Mouse (Mus musculus): ENCODE data around the gene Rnf39. TPM values are rescaled to one million over a fixed set of nuclear protein-coding genes. Genes with fewer than 3 reads are reported as not detected.

Gene Rnf39
- polyA plus RNA-seq (2014; fragmentation: Nextera tagmentation; extraction: Ambion mirVana) = 0.87 and 1.2 TPM in 2 replicates

DNA sequence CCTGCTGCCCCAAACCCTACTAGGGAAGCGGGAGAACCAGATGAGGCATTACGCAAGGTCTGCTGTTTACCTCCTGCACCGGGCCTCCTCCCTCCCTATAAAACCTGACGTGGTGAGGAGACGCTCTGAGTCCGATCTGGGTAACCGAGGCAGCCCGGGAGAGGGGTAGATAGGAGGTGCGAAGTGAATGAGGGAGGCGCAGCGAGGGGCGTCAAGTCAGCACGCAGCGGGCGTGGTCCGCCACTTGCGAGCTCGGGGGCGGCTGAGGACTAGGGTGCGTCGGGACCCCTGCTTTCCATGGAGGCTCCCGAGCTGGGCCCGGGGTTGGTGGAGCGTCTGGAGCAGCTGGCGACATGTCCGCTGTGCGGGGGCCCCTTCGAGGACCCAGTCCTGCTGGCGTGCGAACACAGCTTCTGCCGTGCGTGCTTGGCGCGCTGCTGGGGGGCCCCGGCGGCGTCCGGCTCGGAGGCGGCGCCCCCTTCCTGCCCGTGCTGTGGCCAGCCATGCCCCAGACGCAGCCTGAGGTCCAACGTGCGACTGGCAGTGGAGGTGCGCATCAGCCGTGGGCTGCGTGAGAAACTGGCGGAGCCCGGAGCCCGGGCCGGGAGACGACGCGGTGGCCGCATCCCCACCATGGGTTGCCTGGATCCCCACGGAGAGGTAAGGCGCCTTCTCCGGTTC lies at the start of gene Rnf39:
TSS of gene Rnf39 (plus strand) at position 128 of the 681 bp plus-strand sequence.
- Histone ChIP-seq H3K27me3 (ENCODE audit: control insufficient read depth, insufficient read depth, low read length) (peaks cover 26% of the 10 kb centered on the region), H3K4me3 (ENCODE audit: low read depth, low read length) (peak within 1 kb of the TSS; percentile 41), H3K27ac (ENCODE audit: low read length) (no peak within 1 kb of the TSS), H3K9me3 (ENCODE audit: control insufficient read depth, low read depth, low read length) (no peaks in the 10 kb centered on the region), H3K9ac (replicated peaks; ENCODE audit: low read depth, low read length) (no peak within 1 kb of the TSS; the same call in 1 of the 2 replicates), H3K4me2 (replicated peaks; ENCODE audit: low read depth, low read length) (peak within 1 kb of the TSS; percentile 76), H3K36me3 (ENCODE audit: control insufficient read depth, insufficient read depth, low read length) (no peaks in the 10 kb centered on the region), H3K4me1 (ENCODE audit: control insufficient read depth, insufficient read depth, low read length) (0 out of 2 replicates have a peak, but pooled peaks cover 4% of the 10 kb centered on the region)
- WGBS = 1% methylated on average over 57 of the region's 59 CpGs
- no peak for ATAC-seq (ENCODE audit: insufficient number of reproducible peaks, insufficient read depth, low FRiP score, low read depth)

DNA sequence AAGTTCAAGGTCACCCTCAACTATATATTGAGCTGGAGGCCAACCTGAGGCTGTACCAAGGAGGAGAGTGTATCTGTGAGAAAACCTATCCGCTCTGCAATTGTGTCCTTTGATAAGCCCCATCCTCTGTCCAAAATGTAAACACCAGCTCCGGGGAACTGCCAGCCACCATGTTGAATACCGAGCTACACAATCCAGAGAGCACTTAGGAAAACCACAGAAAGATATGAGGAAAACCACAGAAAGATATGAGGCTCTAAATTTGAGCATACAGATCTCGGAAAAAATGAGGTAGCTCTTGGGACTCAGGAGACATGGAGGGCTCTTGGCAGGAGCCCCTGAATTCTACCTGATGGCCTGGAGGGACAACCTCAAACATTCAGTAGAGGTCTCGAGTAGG lies 49.3 kb upstream of the Rnf39 start:
- Histone ChIP-seq H3K27me3 (ENCODE audit: control insufficient read depth, insufficient read depth, low read length) (no peaks in the 10 kb centered on the region), H3K4me3 (ENCODE audit: low read depth, low read length) (no peak overlapping the region), H3K27ac (ENCODE audit: low read length) (no peak overlapping the region), H3K4me2 (replicated peaks; ENCODE audit: low read depth, low read length) (no peak overlapping the region), H3K4me1 (ENCODE audit: control insufficient read depth, insufficient read depth, low read length) (no peaks in the 10 kb centered on the region), H3K9ac (replicated peaks; ENCODE audit: low read depth, low read length) (no peak overlapping the region), H3K9me3 (ENCODE audit: control insufficient read depth, low read depth, low read length) (no peaks in the 10 kb centered on the region), H3K36me3 (ENCODE audit: control insufficient read depth, insufficient read depth, low read length) (no peaks in the 10 kb centered on the region)
- no peak for ATAC-seq (ENCODE audit: insufficient number of reproducible peaks, insufficient read depth, low FRiP score, low read depth)
- WGBS = 55% methylated on average over 5 of the region's 5 CpGs

DNA sequence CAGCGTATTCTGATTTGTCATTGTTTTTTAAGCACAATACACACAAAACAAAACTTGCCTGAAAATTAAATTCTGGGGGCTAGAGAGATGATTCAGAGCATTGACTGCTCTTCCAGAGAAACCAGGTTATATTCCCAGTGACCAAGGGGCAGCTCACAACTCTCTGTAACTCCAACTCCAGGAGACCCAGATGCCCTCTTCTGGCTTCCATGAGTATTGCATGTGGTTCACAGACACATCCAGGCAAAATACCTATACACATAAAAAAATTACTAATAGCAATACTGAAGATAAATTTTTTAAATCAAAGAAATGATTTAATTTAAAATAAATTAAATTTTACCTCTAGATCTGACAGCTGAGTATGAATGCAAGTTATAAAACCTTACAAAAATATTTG lies 46.1 kb upstream of the Rnf39 start:
- Histone ChIP-seq H3K36me3 (ENCODE audit: control insufficient read depth, insufficient read depth, low read length) (no peaks in the 10 kb centered on the region), H3K27ac (ENCODE audit: low read length) (no peak overlapping the region), H3K27me3 (ENCODE audit: control insufficient read depth, insufficient read depth, low read length) (no peaks in the 10 kb centered on the region), H3K4me1 (ENCODE audit: control insufficient read depth, insufficient read depth, low read length) (no peaks in the 10 kb centered on the region), H3K4me2 (replicated peaks; ENCODE audit: low read depth, low read length) (no peak overlapping the region), H3K4me3 (ENCODE audit: low read depth, low read length) (no peak overlapping the region), H3K9ac (replicated peaks; ENCODE audit: low read depth, low read length) (no peak overlapping the region), H3K9me3 (ENCODE audit: control insufficient read depth, low read depth, low read length) (no peaks in the 10 kb centered on the region)
- WGBS = 93% methylated on average over 1 of the region's 1 CpGs
- ATAC-seq (ENCODE audit: insufficient number of reproducible peaks, insufficient read depth, low FRiP score, low read depth) = no peak

DNA sequence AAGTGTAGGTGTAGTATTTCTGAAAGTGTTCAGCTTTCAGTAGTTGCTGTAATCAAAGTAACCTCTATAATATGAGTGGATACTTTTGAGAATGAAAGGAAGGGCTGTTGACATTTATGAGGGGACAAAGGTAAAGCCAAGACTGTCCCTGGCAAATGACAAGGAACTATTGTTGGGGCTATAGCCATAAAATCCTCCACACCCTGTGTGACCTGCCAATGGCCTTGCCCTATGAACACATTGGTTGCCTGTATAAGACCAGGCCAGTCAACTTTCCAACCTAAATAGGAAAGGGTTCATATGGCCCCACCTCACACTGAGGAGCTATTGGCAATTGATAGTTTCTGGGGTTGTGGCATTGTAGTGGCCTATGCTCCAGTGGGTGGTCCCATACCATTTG lies 45.7 kb upstream of the Rnf39 start:
- no peak for ATAC-seq (ENCODE audit: insufficient number of reproducible peaks, insufficient read depth, low FRiP score, low read depth)
- H3K9ac ChIP-seq (replicated peaks; ENCODE audit: low read depth, low read length) = no peak overlapping the region
- no peak overlapping the region for H3K27ac ChIP-seq (ENCODE audit: low read length)
- no peak overlapping the region for H3K4me3 ChIP-seq (ENCODE audit: low read depth, low read length)
- H3K27me3 ChIP-seq (ENCODE audit: control insufficient read depth, insufficient read depth, low read length) = no peaks in the 10 kb centered on the region
- H3K4me1 ChIP-seq (ENCODE audit: control insufficient read depth, insufficient read depth, low read length) = no peaks in the 10 kb centered on the region
- no peaks in the 10 kb centered on the region for H3K9me3 ChIP-seq (ENCODE audit: control insufficient read depth, low read depth, low read length)
- H3K36me3 ChIP-seq (ENCODE audit: control insufficient read depth, insufficient read depth, low read length) = no peaks in the 10 kb centered on the region
- H3K4me2 ChIP-seq (replicated peaks; ENCODE audit: low read depth, low read length) = no peak overlapping the region

DNA sequence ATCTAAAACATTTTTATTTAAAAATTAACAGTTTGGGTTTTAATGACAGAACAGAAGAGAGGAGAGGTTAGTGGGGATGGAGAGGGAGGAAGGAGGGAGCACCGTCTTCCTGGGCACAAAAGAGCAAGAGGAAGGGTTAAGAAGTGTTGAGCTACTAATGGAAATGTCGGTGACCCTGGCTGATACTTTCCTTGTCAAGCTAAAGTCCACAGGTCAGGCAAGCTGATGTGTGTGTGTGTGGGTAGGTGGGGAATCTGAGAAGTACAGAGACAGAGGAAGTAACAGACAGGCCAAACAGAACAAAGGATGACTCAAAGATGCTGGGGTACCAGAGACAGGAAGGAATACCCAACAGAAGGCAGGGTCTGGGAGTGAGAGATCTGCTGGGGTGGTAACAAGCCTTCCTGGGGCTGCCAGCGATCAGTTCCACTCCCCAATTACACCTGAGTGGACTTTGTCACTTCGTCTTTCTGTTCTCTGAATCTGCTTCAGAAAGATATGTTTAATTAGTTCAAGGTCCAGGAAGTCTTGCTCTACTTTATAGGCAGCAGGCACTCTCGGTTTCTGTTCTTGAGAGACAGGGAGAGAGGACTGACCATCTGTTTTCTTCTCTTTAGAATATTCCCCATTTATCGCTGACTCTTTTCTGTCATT lies 45.0 kb upstream of the Rnf39 start, which contains the start of gene Trim31:
TSS of gene Trim31 (plus strand) at position 567 of the 654 bp plus-strand sequence.
- 57% methylated on average over 6 of the region's 6 CpGs for WGBS

DNA sequence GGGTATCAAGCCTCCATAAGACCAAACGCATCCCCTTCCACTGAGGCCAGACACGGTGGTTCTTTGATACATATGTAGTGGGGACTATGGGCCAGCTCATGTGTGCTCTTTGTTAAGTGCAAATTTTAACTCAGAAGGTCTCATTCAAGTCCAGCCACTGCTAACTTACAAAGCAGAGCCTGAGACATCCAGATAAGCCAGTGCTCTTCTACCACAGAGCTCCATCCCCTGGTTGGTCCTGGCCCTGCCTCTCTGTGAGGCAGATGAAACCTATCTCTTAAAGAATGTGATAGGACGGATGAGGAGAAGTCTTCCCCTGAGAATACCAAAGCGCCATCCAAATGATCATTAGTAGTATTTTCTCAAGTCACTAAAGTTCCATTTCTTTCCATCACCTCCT lies 43.3 kb upstream of the Rnf39 start:
- 83% methylated on average over 4 of the region's 4 CpGs for WGBS
- no peak overlapping the region for H3K4me3 ChIP-seq (ENCODE audit: low read depth, low read length)

More for the DNA sequence above, 45.0 kb upstream of the Rnf39 start, which contains the start of gene Trim31:
- no peak for ATAC-seq (ENCODE audit: insufficient number of reproducible peaks, insufficient read depth, low FRiP score, low read depth)
- no peak within 1 kb of the TSS for H3K27ac ChIP-seq (ENCODE audit: low read length)
- no peaks in the 10 kb centered on the region for H3K36me3 ChIP-seq (ENCODE audit: control insufficient read depth, insufficient read depth, low read length)
- no peak within 1 kb of the TSS for H3K9ac ChIP-seq (replicated peaks; ENCODE audit: low read depth, low read length)
- H3K27me3 ChIP-seq (ENCODE audit: control insufficient read depth, insufficient read depth, low read length) = no peaks in the 10 kb centered on the region
- H3K4me2 ChIP-seq (replicated peaks; ENCODE audit: low read depth, low read length) = no peak within 1 kb of the TSS
- no peaks in the 10 kb centered on the region for H3K4me1 ChIP-seq (ENCODE audit: control insufficient read depth, insufficient read depth, low read length)
- H3K4me3 ChIP-seq (ENCODE audit: low read depth, low read length) = no peak within 1 kb of the TSS
- H3K9me3 ChIP-seq (ENCODE audit: control insufficient read depth, low read depth, low read length) = no peaks in the 10 kb centered on the region

DNA sequence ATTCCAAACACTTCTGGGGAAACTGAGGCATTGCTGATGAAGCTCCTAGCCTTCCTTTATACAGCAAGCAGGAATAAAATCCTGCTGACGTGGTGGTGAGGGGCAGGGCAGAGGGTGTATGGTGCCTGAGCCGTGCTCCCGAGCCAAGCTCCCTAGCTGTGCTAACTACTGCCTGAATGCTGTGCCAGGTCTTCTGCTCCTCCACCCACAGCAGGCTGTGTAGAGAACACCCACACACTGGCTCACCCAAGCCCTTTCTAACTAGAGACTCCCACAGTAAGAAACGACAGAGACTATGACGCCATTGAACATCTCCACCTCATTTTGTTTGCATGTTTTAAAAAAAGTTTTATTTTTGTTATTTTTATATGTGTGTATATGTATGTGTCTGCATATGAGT lies 42.7 kb upstream of the Rnf39 start:
- WGBS = 78% methylated on average over 5 of the region's 5 CpGs

More for the DNA sequence above, 43.3 kb upstream of the Rnf39 start:
- Histone ChIP-seq H3K4me1 (ENCODE audit: control insufficient read depth, insufficient read depth, low read length) (no peaks in the 10 kb centered on the region), H3K9ac (replicated peaks; ENCODE audit: low read depth, low read length) (no peak overlapping the region), H3K4me2 (replicated peaks; ENCODE audit: low read depth, low read length) (no peak overlapping the region), H3K27ac (ENCODE audit: low read length) (no peak overlapping the region), H3K36me3 (ENCODE audit: control insufficient read depth, insufficient read depth, low read length) (no peaks in the 10 kb centered on the region), H3K9me3 (ENCODE audit: control insufficient read depth, low read depth, low read length) (no peaks in the 10 kb centered on the region), H3K27me3 (ENCODE audit: control insufficient read depth, insufficient read depth, low read length) (no peaks in the 10 kb centered on the region)
- no peak for ATAC-seq (ENCODE audit: insufficient number of reproducible peaks, insufficient read depth, low FRiP score, low read depth)

DNA sequence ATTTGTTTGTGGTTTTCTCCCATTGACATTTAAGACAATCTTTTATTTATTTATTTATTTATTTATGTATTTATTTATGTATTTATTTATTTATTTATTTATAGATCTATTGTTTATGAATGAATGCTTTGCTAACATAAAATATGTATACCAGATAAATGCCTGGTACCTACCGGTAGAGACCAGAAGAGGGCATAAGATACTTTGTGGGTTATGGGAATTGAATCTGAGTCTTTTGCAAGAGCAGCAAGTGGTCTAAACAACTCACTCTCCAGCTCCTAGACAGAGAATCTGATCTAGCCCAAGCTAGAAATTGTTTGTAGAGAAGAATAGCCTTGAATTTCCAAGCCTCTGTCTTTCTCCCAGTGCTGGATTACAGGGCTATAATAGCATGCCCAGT lies 42.0 kb upstream of the Rnf39 start:
- WGBS = 27% methylated on average over 1 of the region's 1 CpGs
- Histone ChIP-seq H3K27me3 (ENCODE audit: control insufficient read depth, insufficient read depth, low read length) (no peaks in the 10 kb centered on the region), H3K4me1 (ENCODE audit: control insufficient read depth, insufficient read depth, low read length) (no peaks in the 10 kb centered on the region), H3K4me3 (ENCODE audit: low read depth, low read length) (no peak overlapping the region), H3K27ac (ENCODE audit: low read length) (no peak overlapping the region), H3K9me3 (ENCODE audit: control insufficient read depth, low read depth, low read length) (no peaks in the 10 kb centered on the region), H3K9ac (replicated peaks; ENCODE audit: low read depth, low read length) (no peak overlapping the region), H3K4me2 (replicated peaks; ENCODE audit: low read depth, low read length) (no peak overlapping the region), H3K36me3 (ENCODE audit: control insufficient read depth, insufficient read depth, low read length) (no peaks in the 10 kb centered on the region)
- no peak for ATAC-seq (ENCODE audit: insufficient number of reproducible peaks, insufficient read depth, low FRiP score, low read depth)

More for the DNA sequence above, 42.7 kb upstream of the Rnf39 start:
- Histone ChIP-seq H3K9ac (replicated peaks; ENCODE audit: low read depth, low read length) (no peak overlapping the region), H3K9me3 (ENCODE audit: control insufficient read depth, low read depth, low read length) (no peaks in the 10 kb centered on the region), H3K36me3 (ENCODE audit: control insufficient read depth, insufficient read depth, low read length) (no peaks in the 10 kb centered on the region), H3K4me1 (ENCODE audit: control insufficient read depth, insufficient read depth, low read length) (no peaks in the 10 kb centered on the region), H3K4me2 (replicated peaks; ENCODE audit: low read depth, low read length) (no peak overlapping the region), H3K27ac (ENCODE audit: low read length) (no peak overlapping the region), H3K27me3 (ENCODE audit: control insufficient read depth, insufficient read depth, low read length) (no peaks in the 10 kb centered on the region), H3K4me3 (ENCODE audit: low read depth, low read length) (no peak overlapping the region)
- no peak for ATAC-seq (ENCODE audit: insufficient number of reproducible peaks, insufficient read depth, low FRiP score, low read depth)
